Mouse (Mus musculus) cerebellum, postnatal 25 days (tissue): ENCODE data around the gene Oas2.
A peak's percentile ranks its signal among the peaks of the same experiment; 100 is the strongest.
"Not testable (repeated sequence)": the region's sequence is repeated elsewhere in the genome, so short reads cannot be mapped to it uniquely, and the experiment has no call there.

ENCODE experiments used
- DNase-seq, 2 experiments: peaks; one replicate each; pipeline ENCODE4 v3.0.0; 2021; ENCODE audit warnings: mixed read lengths in 2 of 2

Gene Oas2

GRCm38 (mm10) chr5:120749688-120750087, at the start of gene Oas2:
Gene Oas2, minus strand, starts transcription at chr5:120749853.
- no peak for DNase-seq

DNA sequence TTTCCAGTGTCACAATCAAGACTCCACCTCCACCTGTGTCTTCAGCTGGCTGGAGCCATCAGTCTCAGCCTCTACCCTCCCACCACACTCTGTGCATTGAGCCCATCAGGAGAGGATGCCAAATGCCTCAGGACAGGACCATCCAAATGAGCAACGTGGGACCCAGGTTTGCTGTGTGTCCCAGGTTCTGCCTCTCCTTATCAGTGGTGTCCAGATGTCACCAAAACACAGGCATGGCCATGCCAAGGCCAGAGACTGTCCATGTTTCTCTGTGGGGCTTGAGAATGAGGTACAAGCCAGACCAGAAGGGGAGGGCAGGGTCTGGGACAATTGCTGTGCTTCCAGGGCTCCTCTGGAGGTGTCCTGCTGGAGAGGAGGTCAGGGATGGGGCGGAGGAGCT, 49.3 kb upstream of the Oas2 start:
- not testable (repeated sequence) for DNase-seq

- DNase-seq: not testable (repeated sequence)
Observed at GRCm38 (mm10) chr5:120798147-120798546, 48.5 kb upstream of the Oas2 start.

GRCm38 (mm10) chr5:120795480-120796034, 45.9 kb upstream of the Oas2 start, which contains the start of gene Oas1e:
Gene Oas1e, minus strand, starts transcription at chr5:120795530.
- DNase-seq: not testable (repeated sequence)

GRCm38 (mm10) chr5:120793043-120793442, 43.4 kb upstream of the Oas2 start:
- DNase-seq: peak; percentile 60 to 76

- no peak for DNase-seq
Observed at GRCm38 (mm10) chr5:120787042-120787441, 37.4 kb upstream of the Oas2 start.

DNA sequence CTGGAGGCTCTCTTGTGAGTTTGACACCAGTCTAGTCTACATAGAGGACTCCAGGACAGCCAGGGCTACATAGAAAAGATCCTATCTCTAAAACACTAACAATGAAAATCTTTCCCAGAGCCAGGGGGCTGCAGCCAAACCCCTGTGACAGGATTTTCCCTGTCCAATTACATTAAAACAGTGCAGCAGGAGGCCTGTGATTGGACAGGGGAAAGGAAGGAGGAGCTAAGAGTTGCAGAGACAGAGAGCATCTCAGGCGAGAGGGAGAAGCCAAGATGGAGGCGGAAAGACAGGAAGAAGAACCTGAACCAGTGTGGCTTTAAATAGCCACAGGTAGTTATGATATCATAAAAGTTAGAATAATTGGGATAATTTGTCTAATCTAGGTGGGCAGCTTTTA, 32.8 kb upstream of the Oas2 start:
- no peak for DNase-seq

GRCm38 (mm10) chr5:120781646-120782045, 32.0 kb upstream of the Oas2 start:
- no peak for DNase-seq

GRCm38 (mm10) chr5:120779922-120780321, 30.3 kb upstream of the Oas2 start:
- DNase-seq: no peak

GRCm38 (mm10) chr5:120778941-120779340, 29.3 kb upstream of the Oas2 start:
- no peak for DNase-seq

GRCm38 (mm10) chr5:120777478-120777877, 27.8 kb upstream of the Oas2 start, which contains the start of gene Oas3:
Gene Oas3, minus strand, starts transcription at chr5:120777661.
- no peak for DNase-seq

- DNase-seq: no peak
Observed at GRCm38 (mm10) chr5:120776801-120777200, 27.1 kb upstream of the Oas2 start.

DNA sequence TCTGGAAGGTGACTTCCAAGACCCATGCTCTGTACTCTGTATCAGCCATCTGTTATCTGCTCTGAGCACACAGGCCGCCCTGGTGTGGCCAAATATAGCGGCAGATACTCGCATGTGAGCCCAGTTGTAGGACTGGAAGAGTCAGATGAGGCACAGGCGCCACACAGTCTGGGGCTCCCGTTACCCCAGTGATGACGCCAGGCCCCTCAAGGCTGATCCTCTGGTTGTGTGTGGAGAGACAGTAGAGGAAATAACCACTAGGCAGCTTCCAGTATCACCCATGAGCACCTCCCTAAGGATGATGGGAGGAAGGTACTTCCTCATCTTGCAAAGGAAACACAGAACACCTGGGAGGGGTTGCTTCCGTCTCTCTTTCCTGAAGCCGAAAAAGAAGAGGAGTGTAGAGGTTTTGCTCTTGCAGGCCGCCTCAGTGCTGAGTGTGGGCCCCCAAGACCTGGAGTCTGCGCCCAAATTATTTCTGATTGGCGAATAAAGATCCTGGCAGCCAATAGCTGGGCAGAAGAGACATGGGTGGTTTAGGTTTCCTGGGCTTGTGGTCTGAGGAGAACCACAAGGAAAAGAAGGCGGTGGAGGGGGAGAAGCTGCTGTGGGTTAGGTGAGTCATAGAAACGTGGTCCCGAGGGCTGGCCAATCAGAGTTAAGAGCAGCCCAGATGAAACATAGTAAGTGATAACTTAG, 25.8 kb upstream of the Oas2 start:
- DNase-seq: no peak

- no peak for DNase-seq
Observed at GRCm38 (mm10) chr5:120769396-120769795, 19.7 kb upstream of the Oas2 start.

DNA sequence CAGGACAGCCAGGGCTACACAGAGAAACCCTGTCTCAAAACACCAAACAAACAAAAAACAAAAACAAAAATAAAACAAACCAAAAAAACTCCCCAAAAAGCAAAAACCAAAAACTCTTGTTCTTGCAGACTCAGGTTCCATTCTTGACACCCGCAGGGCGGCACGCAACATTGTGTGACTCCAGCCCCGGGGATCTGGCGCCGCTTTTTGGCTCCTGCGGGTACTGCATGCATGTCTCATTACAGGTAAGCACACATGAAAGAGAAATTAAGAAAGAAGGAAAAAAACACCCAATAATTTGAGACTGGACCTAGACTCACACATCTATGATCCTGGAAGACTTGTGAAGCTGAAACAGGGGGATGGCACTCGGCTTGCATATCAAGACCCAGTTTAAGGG, 15.4 kb upstream of the Oas2 start:
- no peak for DNase-seq

- DNase-seq: peak in 1 of 2 experiments; percentile 16
Observed at GRCm38 (mm10) chr5:120761901-120762300, 12.2 kb upstream of the Oas2 start.

DNA sequence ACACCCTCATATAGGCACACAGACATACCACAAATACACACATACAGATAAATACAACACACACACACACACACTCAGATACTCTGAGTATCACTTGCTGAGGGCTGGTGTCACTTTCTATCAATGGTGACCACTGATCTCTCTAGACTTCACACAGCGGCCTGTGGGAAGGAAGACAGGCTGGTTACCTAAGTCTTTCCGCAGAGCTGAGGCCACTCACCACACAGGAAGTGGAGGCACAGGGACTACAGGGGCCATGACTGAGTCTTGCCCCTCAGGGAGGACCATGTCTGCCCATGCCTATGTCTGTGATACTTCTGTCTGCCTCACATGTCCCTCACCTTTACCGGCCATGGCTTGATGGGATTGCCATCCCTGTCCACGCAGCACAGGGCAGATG, 4.6 kb upstream of the Oas2 start:
- no peak for DNase-seq

GRCm38 (mm10) chr5:120752786-120753185, 3.1 kb upstream of the Oas2 start:
- no peak for DNase-seq

- DNase-seq: no peak
Observed at GRCm38 (mm10) chr5:120751206-120751605, 1.6 kb upstream of the Oas2 start.

DNA sequence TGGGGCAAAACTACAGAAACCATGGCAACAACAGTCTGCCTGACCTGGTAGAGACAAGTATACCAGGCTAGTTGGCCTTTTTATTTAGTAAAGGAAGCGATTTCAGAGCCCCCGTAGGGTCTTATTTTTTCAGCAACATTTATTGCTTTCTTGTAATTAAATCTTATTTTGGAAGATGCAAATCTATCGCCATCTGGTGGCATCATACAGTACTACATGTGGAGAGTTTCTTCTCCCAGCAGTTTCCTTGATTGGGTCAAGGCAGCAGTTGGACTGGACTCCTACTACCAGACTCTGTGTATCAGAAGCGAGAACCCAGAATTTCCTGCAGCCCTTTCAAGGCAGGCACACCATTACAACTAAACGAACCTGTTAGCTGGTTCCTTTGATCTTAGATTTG, 3.2 kb downstream of the Oas2 start:
- peak; percentile 30 to 75 for DNase-seq

- DNase-seq: peak; percentile 25 to 55
Observed at GRCm38 (mm10) chr5:120742125-120742524, 7.5 kb downstream of the Oas2 start.

DNA sequence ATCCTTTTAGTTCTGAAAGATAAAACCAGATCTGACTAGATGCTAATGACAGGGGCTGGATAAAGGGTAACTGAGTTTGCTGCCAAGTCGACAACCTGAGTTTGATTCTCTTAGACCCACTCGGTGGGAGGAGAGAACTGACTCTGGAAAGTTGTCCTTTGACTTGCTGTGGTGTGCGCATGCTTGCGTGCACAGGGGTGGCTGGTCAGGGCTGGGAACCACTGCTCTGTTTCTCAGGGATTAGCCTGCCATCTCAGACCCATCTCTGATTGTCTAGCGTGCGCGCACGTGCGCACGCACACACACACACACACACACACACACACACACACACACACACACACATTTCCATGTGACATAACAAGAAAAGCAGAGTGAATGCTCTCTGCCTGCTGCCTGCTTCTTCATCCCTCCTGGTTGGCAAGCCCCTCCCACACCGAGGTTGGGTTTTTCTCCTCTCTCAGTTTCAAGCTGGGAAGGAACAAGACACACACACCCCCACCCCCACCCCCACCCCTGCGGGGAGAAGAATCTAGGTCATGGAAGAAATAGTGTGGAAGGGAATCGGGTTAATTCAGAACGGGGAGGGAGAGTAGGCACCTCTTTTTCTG, 15.2 kb downstream of the Oas2 start:
- peak; percentile 30 to 50 for DNase-seq

- no peak for DNase-seq
Observed at GRCm38 (mm10) chr5:120733696-120734095, 16.0 kb downstream of the Oas2 start.

GRCm38 (mm10) chr5:120732740-120733139, 16.9 kb downstream of the Oas2 start:
- DNase-seq: no peak
